Mouse (Mus musculus): Measurements from ENCODE around the gene F13a1.
A peak's percentile ranks its signal among the peaks of the same experiment; 100 is the strongest.

The F13a1 gene

DNA sequence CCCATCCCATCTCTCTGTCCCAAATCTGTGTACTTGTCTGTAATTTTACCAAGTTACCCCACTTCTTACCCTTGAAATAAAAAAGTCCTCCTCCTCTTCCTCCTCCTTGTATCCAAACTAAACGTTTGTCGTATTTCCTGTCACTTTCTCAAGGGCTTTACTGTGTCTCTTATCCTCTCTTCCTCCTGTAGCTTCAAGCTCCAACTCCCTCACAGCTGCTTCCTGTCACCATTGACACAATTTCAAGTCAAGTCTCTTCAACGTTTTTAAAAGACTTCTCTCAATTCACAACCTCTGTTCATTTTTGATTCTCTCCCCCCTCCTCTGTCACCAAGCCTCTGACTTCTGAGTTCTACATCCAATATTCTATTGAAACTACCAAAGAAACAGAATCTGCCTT, at the start of gene F13a1:
F13a1 (minus strand) TSS at position 119 of the 400 bp plus-strand sequence.
- DNase-seq, result no peak

DNA sequence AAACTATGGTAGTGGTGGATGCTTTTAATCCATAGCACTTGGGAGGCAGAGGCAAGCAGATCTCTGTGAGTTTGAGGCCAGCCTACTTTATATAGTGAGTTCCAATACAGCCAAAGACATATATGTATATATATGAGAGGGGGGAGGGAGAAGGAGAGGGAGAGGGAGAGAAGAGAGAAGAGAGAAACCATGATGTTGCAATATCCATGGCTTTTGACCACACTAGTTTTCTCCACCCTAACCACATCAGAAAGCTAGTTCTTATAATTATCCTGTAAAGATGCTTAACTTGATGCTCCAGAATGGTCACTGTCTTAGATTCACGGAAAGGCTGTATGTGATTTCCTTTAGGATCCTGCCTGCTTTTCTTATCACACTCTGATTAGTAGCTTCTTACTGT, 41.6 kb upstream of the F13a1 start:
- no peak for DNase-seq

- DNase-seq, result no peak
Observed at GRCm38 (mm10) chr13:37089104-37089503, 39.1 kb upstream of the F13a1 start.

DNA sequence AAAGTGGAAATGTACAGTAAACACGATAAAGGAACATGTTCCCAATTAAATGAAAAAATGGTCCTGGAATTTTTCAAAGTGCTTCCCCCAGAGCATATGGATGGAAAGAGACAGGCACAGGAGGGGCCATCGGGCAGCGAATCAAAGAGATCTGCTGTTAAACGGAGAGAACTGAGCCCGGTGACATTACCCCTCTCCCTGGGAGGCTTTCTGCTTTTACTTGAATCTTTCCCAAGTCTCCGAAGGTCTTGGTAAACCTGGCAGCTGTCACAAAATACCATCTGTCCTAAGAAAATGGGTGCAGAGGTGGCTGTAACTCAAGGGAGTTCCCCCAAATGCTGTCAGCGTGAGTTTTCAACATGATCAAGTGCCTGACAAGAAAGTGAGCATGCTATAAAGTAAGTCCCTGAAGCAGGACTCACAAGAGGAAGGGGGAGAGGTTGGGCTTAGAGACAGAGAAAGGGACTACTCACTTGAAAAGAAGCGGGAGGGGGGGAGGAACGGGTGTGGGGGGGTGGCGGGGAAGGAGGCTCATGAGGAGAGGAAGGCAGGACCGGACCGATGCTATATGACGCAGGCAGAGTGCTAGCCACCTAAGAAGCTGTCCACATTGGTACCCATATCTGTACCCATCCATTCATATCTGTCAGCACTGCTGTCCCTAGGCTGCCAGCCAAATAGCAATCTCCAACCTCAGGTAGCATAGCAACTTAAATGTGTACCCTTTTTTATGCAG, 31.6 kb upstream of the F13a1 start:
- no peak for DNase-seq

- no peak for DNase-seq
Observed at GRCm38 (mm10) chr13:37071390-37071789, 21.3 kb upstream of the F13a1 start.

GRCm38 (mm10) chr13:37070824-37071223, 20.8 kb upstream of the F13a1 start:
- DNase-seq, result no peak

DNA sequence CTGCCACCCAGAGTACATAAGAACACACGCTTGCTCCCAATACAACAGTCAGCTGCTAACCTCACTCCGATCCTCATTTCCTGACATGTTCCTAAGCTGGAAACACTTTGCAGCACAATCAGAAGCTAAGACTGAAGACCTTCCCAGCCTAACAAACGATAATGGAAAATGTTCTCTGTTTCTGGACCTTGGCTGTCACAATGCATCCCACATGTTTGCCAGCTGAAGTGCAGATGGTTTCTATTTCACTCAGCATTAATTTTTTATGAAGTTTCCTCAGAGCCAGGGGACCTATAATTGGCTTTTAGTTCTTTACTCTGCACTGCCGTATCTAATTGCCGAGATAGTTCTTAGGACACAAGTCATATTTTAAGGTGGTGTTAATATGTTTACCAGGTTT, 10.8 kb upstream of the F13a1 start:
- no peak for DNase-seq

DNA sequence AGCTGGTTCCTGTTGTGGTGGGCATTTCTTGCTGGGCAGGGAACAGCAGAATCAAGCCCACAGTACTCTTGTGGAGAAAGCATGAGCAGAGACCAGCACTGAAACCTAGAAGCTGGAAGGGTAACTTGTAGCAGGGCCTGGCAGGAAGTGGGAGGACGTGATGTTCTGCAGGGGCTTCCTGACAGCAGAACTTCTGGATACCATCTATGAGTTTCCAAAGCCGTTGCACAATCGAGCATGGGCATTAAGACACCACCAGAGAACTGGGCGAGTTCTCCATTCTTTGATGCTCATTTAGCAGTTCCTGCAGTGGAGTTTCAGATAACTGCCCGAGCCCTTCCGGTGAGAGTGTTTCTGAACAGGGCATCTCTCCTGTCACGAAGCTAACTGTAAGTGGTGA, 6.6 kb upstream of the F13a1 start:
- DNase-seq, result no peak

DNA sequence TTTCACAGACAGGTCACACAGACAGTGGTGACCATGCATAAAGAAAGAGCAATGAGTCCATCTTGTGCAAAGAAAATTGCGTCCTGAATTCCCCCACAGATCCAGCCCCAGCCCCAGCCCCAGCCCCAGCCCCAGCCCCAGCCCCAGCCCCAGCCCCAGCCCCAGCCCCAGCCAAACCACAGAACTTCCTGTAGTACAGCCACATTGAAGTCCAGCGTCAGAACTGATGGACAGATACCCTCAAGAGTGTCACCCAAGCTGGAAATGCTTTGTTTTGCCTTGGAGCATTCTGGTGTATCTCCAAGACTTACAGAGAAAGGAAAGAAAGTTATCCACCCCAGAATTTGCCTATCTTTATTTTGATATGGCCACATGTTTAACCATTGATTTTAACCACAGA, 413 bp downstream of the F13a1 start:
- no peak for DNase-seq

- DNase-seq, result no peak
Observed at GRCm38 (mm10) chr13:37049018-37049417, 1.0 kb downstream of the F13a1 start.

GRCm38 (mm10) chr13:37045005-37045404, 5.0 kb downstream of the F13a1 start:
- peak in 1 of 2 experiments; percentile 29 for DNase-seq

DNA sequence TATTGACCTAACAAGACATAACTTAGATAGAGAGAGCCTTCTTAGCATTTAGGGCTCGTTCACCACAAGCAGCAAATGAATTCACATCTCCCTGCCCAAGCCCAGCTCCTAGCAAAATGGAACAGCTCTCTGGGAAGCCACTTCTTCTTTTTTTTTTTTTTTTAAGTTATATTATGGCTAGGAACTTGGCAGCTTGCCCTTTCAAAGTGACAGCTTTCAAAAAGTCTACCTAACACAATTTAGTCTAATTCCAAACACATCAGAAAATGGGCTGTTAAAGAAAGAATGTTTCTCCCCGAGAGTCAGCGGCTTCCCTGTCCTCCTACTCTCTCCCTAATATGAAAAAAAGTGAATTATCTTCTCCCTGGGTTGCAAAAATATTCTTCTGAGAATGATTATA, 15.3 kb downstream of the F13a1 start:
- no peak for DNase-seq

GRCm38 (mm10) chr13:37025996-37026579, 24.0 kb downstream of the F13a1 start:
- no peak for DNase-seq

- no peak for DNase-seq
Observed at GRCm38 (mm10) chr13:37021575-37021974, 28.5 kb downstream of the F13a1 start.

- no peak for DNase-seq
Observed at GRCm38 (mm10) chr13:37010771-37011170, 39.3 kb downstream of the F13a1 start.

GRCm38 (mm10) chr13:37006224-37006623, 43.8 kb downstream of the F13a1 start:
- no peak for DNase-seq

- DNase-seq, result no peak
Observed at GRCm38 (mm10) chr13:36999210-36999705, 50.8 kb downstream of the F13a1 start.

DNA sequence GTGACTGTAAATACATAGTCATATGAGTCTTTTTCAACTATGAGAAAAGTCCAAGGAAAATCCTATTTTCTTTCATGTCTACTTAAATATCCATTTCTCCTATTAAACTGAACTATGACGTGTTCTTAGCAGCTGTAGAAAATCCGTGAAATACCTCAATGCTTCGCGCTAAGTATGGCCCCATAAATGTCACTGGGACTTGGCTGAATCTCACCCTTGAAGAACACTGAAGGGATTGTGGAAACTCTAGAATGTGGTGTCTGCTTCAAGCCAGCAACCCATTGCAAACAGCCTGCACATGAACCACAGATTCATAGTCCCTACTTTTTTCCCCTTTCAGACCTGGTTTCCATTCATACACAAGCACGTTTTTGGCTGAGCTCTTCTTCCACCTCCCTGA, 56.5 kb downstream of the F13a1 start:
- no peak for DNase-seq

GRCm38 (mm10) chr13:36988392-36988791, 61.7 kb downstream of the F13a1 start:
- DNase-seq, result peak; percentile 5 to 32

DNA sequence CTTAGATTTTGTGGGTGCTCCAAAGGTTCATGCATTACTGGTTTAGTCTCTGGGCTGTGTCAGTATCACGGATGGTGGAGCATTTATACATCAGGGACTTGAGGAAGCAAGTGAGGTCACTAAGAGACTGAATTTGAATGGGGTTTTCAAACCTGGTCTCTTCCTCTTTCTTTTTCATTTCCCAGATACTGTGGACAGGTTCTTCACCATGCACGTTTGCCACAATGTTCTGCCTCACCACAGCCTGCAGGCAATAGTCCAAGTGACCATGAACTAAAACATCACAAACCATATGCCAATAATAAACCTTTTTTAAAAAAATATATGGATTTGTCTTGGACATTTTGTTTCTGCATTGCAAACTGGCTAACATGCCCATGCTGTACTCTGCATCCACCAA, 77.0 kb downstream of the F13a1 start:
- no peak for DNase-seq

DNA sequence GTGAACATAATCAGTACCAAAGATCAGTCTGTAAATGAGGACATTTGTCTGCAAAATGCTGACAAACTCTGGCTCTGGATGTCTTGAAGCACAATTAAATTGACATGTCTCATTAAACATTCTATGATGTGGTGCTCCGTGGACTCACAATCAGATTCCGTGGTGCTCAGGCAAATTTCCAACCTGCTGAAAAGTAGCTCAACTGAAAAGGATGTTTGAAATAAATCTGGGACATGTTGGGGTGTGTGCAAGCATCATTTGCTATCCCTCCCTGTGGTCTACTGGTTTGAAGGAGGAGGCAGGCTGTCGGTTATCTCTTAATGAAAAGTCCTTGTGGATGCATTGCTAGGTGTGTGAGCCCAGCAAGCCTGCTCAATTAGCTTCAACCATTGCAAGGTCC, 77.8 kb downstream of the F13a1 start:
- no peak for DNase-seq

- no peak for DNase-seq
Observed at GRCm38 (mm10) chr13:36962926-36963325, 87.1 kb downstream of the F13a1 start.

- no peak for DNase-seq
Observed at GRCm38 (mm10) chr13:36958996-36959395, 91.0 kb downstream of the F13a1 start.

DNA sequence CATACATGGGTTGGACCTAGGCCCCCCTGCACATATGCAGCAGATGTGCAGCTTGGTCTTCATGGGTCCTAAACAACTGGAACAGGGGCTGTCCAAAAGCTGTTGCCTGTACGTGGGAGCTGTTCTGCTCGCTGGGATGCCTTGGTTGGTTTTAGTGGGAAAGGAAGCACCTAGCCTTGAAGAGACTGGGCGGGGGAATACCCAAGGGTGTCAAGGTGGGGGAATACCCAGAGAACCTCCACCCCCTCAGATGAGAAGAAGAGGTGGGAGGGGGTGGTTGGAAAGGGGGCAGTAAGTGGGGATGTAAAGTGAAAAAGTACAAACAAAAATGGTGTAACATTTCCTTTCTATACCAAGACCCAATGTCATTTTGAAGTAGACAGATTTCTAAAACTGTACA, 95.1 kb downstream of the F13a1 start:
- no peak for DNase-seq

- no peak for DNase-seq
Observed at GRCm38 (mm10) chr13:36953676-36954075, 96.4 kb downstream of the F13a1 start.
